29 mouse cellular contexts compared by ENCODE assay signal in the genomic region with DNA sequence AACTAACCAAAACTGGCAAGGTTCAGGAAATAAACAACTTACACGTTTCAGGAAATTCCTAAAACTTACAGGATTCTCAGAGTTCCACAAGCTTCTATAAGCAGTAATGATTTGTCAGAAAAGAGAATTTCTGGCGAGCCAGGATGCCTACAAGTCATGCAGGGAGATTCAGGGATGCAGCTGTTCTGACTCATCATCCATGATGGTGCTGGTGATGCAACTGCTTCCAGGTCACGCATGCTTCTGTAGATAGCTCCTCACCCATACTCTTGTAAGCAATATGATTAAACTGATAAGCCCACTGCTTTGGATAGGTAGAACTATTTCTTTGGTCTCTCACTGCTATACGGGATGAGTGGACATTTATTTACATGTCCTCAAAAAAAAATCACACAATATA. TPM values are rescaled to one million over a fixed set of nuclear protein-coding genes. Genes with fewer than 3 reads are reported as not detected.
"Had no signal": no experiment of that assay in that cellular context is flagged by ENCODE, and none has a peak within 500 bp of the region (broad histone marks: within the 10 kb centered on the region; RNA-seq: fewer than 3 reads in every experiment).

No protein-coding gene starts in this region.

- H3K36me3 ChIP-seq: heart, embryonic 13.5 days; heart, embryonic 15.5 days; limb, embryonic 10.5 days; limb, embryonic 12.5 days; liver, embryonic 13.5 days had no signal

- H3K27me3 ChIP-seq: heart, embryonic 13.5 days; heart, embryonic 15.5 days; hindbrain, embryonic 13.5 days; hindbrain, embryonic 15.5 days; limb, embryonic 12.5 days; liver, embryonic 13.5 days had no signal

- ATAC-seq: hindbrain, postnatal 0 days; intestine, postnatal 0 days had no signal

- H3K9me3 ChIP-seq: heart, embryonic 13.5 days; heart, embryonic 15.5 days; hindbrain, embryonic 13.5 days; hindbrain, embryonic 15.5 days; limb, embryonic 10.5 days; limb, embryonic 12.5 days; liver, embryonic 13.5 days had no signal

- DNase-seq: gastrocnemius, postnatal 14 days; gastrocnemius, postnatal 36 days; heart, adult 18-20 months; heart, postnatal 14 days; heart, postnatal 36 days; kidney, adult 18-20 months; kidney, adult 8-10 months; kidney, postnatal 10 days; kidney, postnatal 25 days; kidney, postnatal 4 days; liver; liver, embryonic 13.5 days had no signal

- H3K4me3 ChIP-seq: heart, embryonic 13.5 days; heart, embryonic 15.5 days; hindbrain, embryonic 13.5 days; hindbrain, embryonic 15.5 days; layer of hippocampus, adult 2 months; left cerebral cortex, adult 2 months; limb, embryonic 10.5 days; limb, embryonic 12.5 days; liver, embryonic 13.5 days had no signal

- H3K9ac ChIP-seq: heart, embryonic 13.5 days; heart, embryonic 15.5 days; hindbrain, embryonic 13.5 days; hindbrain, embryonic 15.5 days; limb, embryonic 12.5 days; liver, embryonic 13.5 days had no signal

- H3K4me2 ChIP-seq: heart, embryonic 11.5 days; heart, embryonic 13.5 days; heart, embryonic 15.5 days; hindbrain, embryonic 13.5 days; hindbrain, embryonic 15.5 days; limb, embryonic 12.5 days; liver, embryonic 11.5 days; liver, embryonic 13.5 days had no signal

- H3K4me1 ChIP-seq: heart, embryonic 13.5 days; heart, embryonic 15.5 days; hindbrain, embryonic 13.5 days; hindbrain, embryonic 15.5 days; limb, embryonic 10.5 days; limb, embryonic 12.5 days; liver, embryonic 13.5 days had no signal

- H3K27ac ChIP-seq: heart, embryonic 13.5 days; heart, embryonic 15.5 days; hindbrain, embryonic 13.5 days; hindbrain, embryonic 15.5 days; hindbrain, postnatal 0 days; layer of hippocampus, adult 2 months; left cerebral cortex, adult 2 months; limb, embryonic 10.5 days; limb, embryonic 12.5 days; liver, embryonic 13.5 days had no signal

RNA-seq across cellular contexts. Expression of a gene that starts 38.7 kb away (rescaled TPM):
- total RNA-seq: granulocyte monocyte progenitor cell, adult 5-6 weeks; hematopoietic stem cell, adult 5-6 weeks; left cerebral cortex, postnatal 14 days had no signal
- polyA plus RNA-seq: hindbrain, embryonic 13.5 days; hindbrain, postnatal 0 days; intestine, embryonic 14.5 days; intestine, postnatal 0 days; kidney, embryonic 14.5 days had no signal
